Mouse (Mus musculus) ES-Bruce4 (cell line): ENCODE data around the gene Tspo.

ENCODE experiments used
- CTCF ChIP-seq: IDR thresholded peaks from one replicate; pipeline ENCODE4 v1.8.1; 2011; ENCODE audit warnings: low read depth, low read length
- POLR2A ChIP-seq: IDR thresholded peaks from one replicate; pipeline ENCODE4 v1.8.1; 2011; ENCODE audit warnings: low read length; ENCODE audit not compliant: insufficient read depth

DNA sequence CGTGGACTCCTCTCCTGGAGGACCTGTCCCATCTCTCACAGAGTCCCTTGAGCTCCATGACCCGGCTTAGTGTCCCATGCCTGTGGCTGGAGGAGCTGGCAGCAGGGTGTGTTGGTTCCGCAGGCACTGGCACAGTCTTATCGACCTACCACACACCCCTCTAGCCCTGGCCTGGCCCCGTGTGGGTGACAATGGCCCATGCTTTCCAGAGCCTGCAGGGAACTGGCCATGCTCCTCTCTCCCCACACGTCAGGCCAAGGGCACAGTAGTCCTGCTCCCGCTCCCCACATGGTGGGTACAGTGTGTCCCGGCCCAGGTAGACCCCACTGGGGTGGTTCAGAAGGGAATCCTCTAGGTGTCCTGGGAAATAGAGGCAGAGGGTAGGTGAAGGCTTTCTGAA lies 43.3 kb downstream of the Tspo start:
- TF ChIP-seq CTCF (no peak), POLR2A (no peak)
